Mouse (Mus musculus) liver, embryonic 16.5 days (tissue): Measurements from ENCODE around the gene Noto. TPM values are rescaled to one million over a fixed set of nuclear protein-coding genes. Genes with fewer than 3 reads are reported as not detected.

Experiments used
- ATAC-seq: fragments of 200-750 bp; cut with Nextera tagmentation; 2 replicates; pipeline ENCODE4 v1.8.0; 2017; ENCODE audit warnings: low read depth, mild to moderate bottlenecking, moderate number of reproducible peaks, moderate library complexity
- H3K27ac ChIP-seq: fragments of 300-500 bp; sonication (generic); 2 replicates; pipeline ENCODE4 v1.5.1; 2014; ENCODE audit warnings: mild to moderate bottlenecking, low read length
- H3K27me3 ChIP-seq: fragments of 300-500 bp; sonication (generic); 2 replicates; pipeline ENCODE4 v1.6.1; 2014; ENCODE audit warnings: low read depth, low read length, mixed read lengths; ENCODE audit not compliant: control insufficient read depth, insufficient read depth
- H3K36me3 ChIP-seq: fragments of 300-500 bp; sonication (generic); 2 replicates; pipeline ENCODE4 v1.6.1; 2014; ENCODE audit warnings: mild to moderate bottlenecking; ENCODE audit not compliant: control insufficient read depth, insufficient read depth
- H3K4me1 ChIP-seq: fragments of 300-500 bp; sonication (generic); 2 replicates; pipeline ENCODE4 v1.6.1; 2014; ENCODE audit warnings: low read depth, low read length, mixed read lengths; ENCODE audit not compliant: control insufficient read depth
- H3K4me2 ChIP-seq: fragments of 300-500 bp; sonication (generic); 2 replicates; pipeline ENCODE4 v1.6.1; 2014; ENCODE audit warnings: low read depth, low read length, mixed read lengths
- H3K4me3 ChIP-seq: fragments of 300-500 bp; sonication (generic); 2 replicates; pipeline ENCODE4 v1.5.1; 2014; ENCODE audit warnings: low read depth, mild to moderate bottlenecking, low read length
- H3K9ac ChIP-seq: fragments of 300-500 bp; sonication (generic); 2 replicates; pipeline ENCODE4 v1.6.1; 2014; ENCODE audit warnings: low read depth, low read length
- H3K9me3 ChIP-seq: fragments of 300-500 bp; sonication (generic); replicated peaks from 2 replicates; pipeline ENCODE4 v1.6.1; 2016; ENCODE audit warnings: low read length; ENCODE audit not compliant: control insufficient read depth
- WGBS: fragments of 180-500 bp; shearing (Covaris S2); extraction: QIAGEN DNeasy Blood & Tissue Kit; methylation state at CpG from one replicate; pipeline ENCODE4 v1.1.7; 2014; ENCODE audit not compliant: insufficient replicate concordance; 5-methylcytosine and 5-hydroxymethylcytosine counted together
- polyA plus RNA-seq: library from polyadenylated mRNA; unstranded; fragments of >200 nt; fragmentation: Nextera tagmentation; extraction: Ambion mirVana; gene quantifications from 2 replicates; pipeline ENCODE4 v1.2.1, GENCODE M21; 2015

Noto gene
- polyA plus RNA-seq, 1 experiment from 2014 or later = not detected

- Histone ChIP-seq H3K27me3 (no peaks in the 10 kb centered on the region), H3K9me3 (no peaks in the 10 kb centered on the region), H3K27ac (no peak overlapping the region), H3K4me2 (no peak overlapping the region), H3K36me3 (no peaks in the 10 kb centered on the region), H3K4me3 (no peak overlapping the region), H3K4me1 (peaks cover 33% of the 10 kb centered on the region), H3K9ac (no peak overlapping the region)
- ATAC-seq = no peak
- WGBS = 51% methylated on average over 10 of the region's 10 CpGs
These were observed 42.1 kb upstream of the Noto start for GRCm38 (mm10) chr6:85381648-85382020.

GRCm38 (mm10) chr6:85382791-85383190 lies 40.9 kb upstream of the Noto start:
- no peaks in the 10 kb centered on the region for H3K27me3 ChIP-seq
- WGBS = 63% methylated on average over 2 of the region's 2 CpGs
- no peak overlapping the region for H3K9ac ChIP-seq
- H3K4me3 ChIP-seq = no peak overlapping the region
- no peak for ATAC-seq
- no peak overlapping the region for H3K27ac ChIP-seq
- H3K4me1 ChIP-seq = peaks cover 23% of the 10 kb centered on the region
- no peak overlapping the region for H3K4me2 ChIP-seq
- H3K9me3 ChIP-seq = no peaks in the 10 kb centered on the region
- no peaks in the 10 kb centered on the region for H3K36me3 ChIP-seq

GRCm38 (mm10) chr6:85388608-85389007 lies 35.1 kb upstream of the Noto start:
- no peaks in the 10 kb centered on the region for H3K9me3 ChIP-seq
- no peak overlapping the region for H3K9ac ChIP-seq
- H3K36me3 ChIP-seq = no peaks in the 10 kb centered on the region
- H3K4me2 ChIP-seq = no peak overlapping the region
- no peak overlapping the region for H3K4me3 ChIP-seq
- WGBS = 15% methylated on average over 5 of the region's 5 CpGs
- no peak overlapping the region for H3K27ac ChIP-seq
- no peaks in the 10 kb centered on the region for H3K4me1 ChIP-seq
- peak; percentile 37; the same call in 1 of the 2 replicates for ATAC-seq
- no peaks in the 10 kb centered on the region for H3K27me3 ChIP-seq

- Histone ChIP-seq H3K27ac (no peak overlapping the region), H3K4me3 (no peak overlapping the region), H3K27me3 (no peaks in the 10 kb centered on the region), H3K4me2 (no peak overlapping the region), H3K36me3 (no peaks in the 10 kb centered on the region), H3K9ac (no peak overlapping the region), H3K4me1 (no peaks in the 10 kb centered on the region), H3K9me3 (no peaks in the 10 kb centered on the region)
- no peak for ATAC-seq
- 7% methylated on average over 6 of the region's 7 CpGs for WGBS
These were observed 31.9 kb upstream of the Noto start for GRCm38 (mm10) chr6:85391803-85392202.

- Histone ChIP-seq H3K4me2 (no peak overlapping the region), H3K9me3 (no peaks in the 10 kb centered on the region), H3K4me1 (no peaks in the 10 kb centered on the region), H3K36me3 (no peaks in the 10 kb centered on the region), H3K27me3 (no peaks in the 10 kb centered on the region), H3K9ac (no peak overlapping the region), H3K27ac (no peak overlapping the region), H3K4me3 (no peak overlapping the region)
- WGBS = 60% methylated on average over 2 of the region's 2 CpGs
- no peak for ATAC-seq
These were observed 28.3 kb upstream of the Noto start for GRCm38 (mm10) chr6:85395360-85395759.

- WGBS = 10% methylated on average over 1 of the region's 1 CpGs
- no peaks in the 10 kb centered on the region for H3K9me3 ChIP-seq
- no peak for ATAC-seq
These were observed 26.5 kb upstream of the Noto start for GRCm38 (mm10) chr6:85397165-85397564.

GRCm38 (mm10) chr6:85399715-85400114 lies 24.0 kb upstream of the Noto start:
- Histone ChIP-seq H3K9me3 (no peaks in the 10 kb centered on the region), H3K27me3 (no peaks in the 10 kb centered on the region), H3K4me1 (no peaks in the 10 kb centered on the region), H3K9ac (no peak overlapping the region), H3K4me3 (no peak overlapping the region), H3K27ac (no peak overlapping the region), H3K4me2 (no peak overlapping the region), H3K36me3 (no peaks in the 10 kb centered on the region)
- 25% methylated on average over 5 of the region's 5 CpGs for WGBS
- ATAC-seq = no peak

More at GRCm38 (mm10) chr6:85397165-85397564, 26.5 kb upstream of the Noto start:
- no peak overlapping the region for H3K9ac ChIP-seq
- no peak overlapping the region for H3K4me2 ChIP-seq
- no peak overlapping the region for H3K4me3 ChIP-seq
- H3K27ac ChIP-seq = no peak overlapping the region
- H3K36me3 ChIP-seq = no peaks in the 10 kb centered on the region
- H3K27me3 ChIP-seq = no peaks in the 10 kb centered on the region
- no peaks in the 10 kb centered on the region for H3K4me1 ChIP-seq

GRCm38 (mm10) chr6:85402613-85403012 lies 21.1 kb upstream of the Noto start:
- no peaks in the 10 kb centered on the region for H3K4me1 ChIP-seq
- H3K27ac ChIP-seq = no peak overlapping the region
- no peak overlapping the region for H3K4me3 ChIP-seq
- H3K9me3 ChIP-seq = no peaks in the 10 kb centered on the region
- WGBS = 25% methylated on average over 2 of the region's 2 CpGs
- no peaks in the 10 kb centered on the region for H3K36me3 ChIP-seq
- H3K4me2 ChIP-seq = no peak overlapping the region
- no peak overlapping the region for H3K9ac ChIP-seq
- no peak for ATAC-seq
- peaks cover 10% of the 10 kb centered on the region for H3K27me3 ChIP-seq

GRCm38 (mm10) chr6:85403039-85403438 lies 20.6 kb upstream of the Noto start:
- ATAC-seq = no peak
- no peak overlapping the region for H3K4me2 ChIP-seq
- 65% methylated on average over 10 of the region's 10 CpGs for WGBS
- H3K4me3 ChIP-seq = no peak overlapping the region
- peaks cover 14% of the 10 kb centered on the region for H3K27me3 ChIP-seq
- no peak overlapping the region for H3K9ac ChIP-seq
- no peak overlapping the region for H3K27ac ChIP-seq
- H3K36me3 ChIP-seq = no peaks in the 10 kb centered on the region
- H3K9me3 ChIP-seq = no peaks in the 10 kb centered on the region
- H3K4me1 ChIP-seq = no peaks in the 10 kb centered on the region
